Mouse (Mus musculus): ENCODE data around the gene Gss. TPM values are rescaled to one million over a fixed set of nuclear protein-coding genes. Genes with fewer than 3 reads are reported as not detected.
A peak's percentile ranks its signal among the peaks of the same experiment; 100 is the strongest.

The Gss gene
- polyA plus RNA-seq, 1 experiment from 2014 or later, result 21.4 TPM

- no peak overlapping the region for H3K27ac ChIP-seq (ENCODE audit: low read depth, low read length)
- no peaks in the 10 kb centered on the region for H3K9me3 ChIP-seq (replicated peaks; ENCODE audit: control insufficient read depth, low read length)
- peaks cover 27% of the 10 kb centered on the region for H3K4me1 ChIP-seq (ENCODE audit: control insufficient read depth, insufficient read depth, low read length)
- no peak overlapping the region for H3K4me2 ChIP-seq
- no peak overlapping the region for H3K9ac ChIP-seq (ENCODE audit: low read depth, low read length)
- no peak for ATAC-seq (replicated peaks; ENCODE audit: insufficient number of reproducible peaks, low FRiP score, low TSS enrichment)
- H3K27me3 ChIP-seq (ENCODE audit: control insufficient read depth, insufficient read depth, low read length), result peaks cover 51% of the 10 kb centered on the region
- peaks cover 37% of the 10 kb centered on the region for H3K36me3 ChIP-seq (ENCODE audit: control insufficient read depth, insufficient read depth, low read length)
- H3K4me3 ChIP-seq (ENCODE audit: low read depth, low read length), result no peak overlapping the region
- 67% methylated on average over 17 of the region's 19 CpGs for WGBS (ENCODE audit: insufficient replicate concordance)
Observed at GRCm38 (mm10) chr2:155633121-155633520, 40.5 kb upstream of the Gss start.

- 72% methylated on average over 30 of the region's 30 CpGs for WGBS (ENCODE audit: insufficient replicate concordance)
Observed at GRCm38 (mm10) chr2:155632138-155632936, 39.7 kb upstream of the Gss start.

GRCm38 (mm10) chr2:155630590-155631416 is 38.2 kb upstream of the Gss start:
- ATAC-seq (replicated peaks; ENCODE audit: insufficient number of reproducible peaks, low FRiP score, low TSS enrichment), result no peak
- Histone ChIP-seq H3K9ac (ENCODE audit: low read depth, low read length) (no peak overlapping the region), H3K36me3 (ENCODE audit: control insufficient read depth, insufficient read depth, low read length) (peaks cover 42% of the 10 kb centered on the region), H3K27me3 (ENCODE audit: control insufficient read depth, insufficient read depth, low read length) (peaks cover 66% of the 10 kb centered on the region), H3K9me3 (replicated peaks; ENCODE audit: control insufficient read depth, low read length) (no peaks in the 10 kb centered on the region), H3K4me2 (no peak overlapping the region; the same call in 1 of the 2 replicates), H3K27ac (ENCODE audit: low read depth, low read length) (no peak overlapping the region), H3K4me1 (ENCODE audit: control insufficient read depth, insufficient read depth, low read length) (peaks cover 27% of the 10 kb centered on the region), H3K4me3 (ENCODE audit: low read depth, low read length) (no peak overlapping the region)
- 20% methylated on average over 43 of the region's 43 CpGs for WGBS (ENCODE audit: insufficient replicate concordance)

More at GRCm38 (mm10) chr2:155632138-155632936, 39.7 kb upstream of the Gss start:
- H3K4me2 ChIP-seq, result no peak overlapping the region
- no peak overlapping the region for H3K9ac ChIP-seq (ENCODE audit: low read depth, low read length)
- H3K36me3 ChIP-seq (ENCODE audit: control insufficient read depth, insufficient read depth, low read length), result peaks cover 37% of the 10 kb centered on the region
- no peak for ATAC-seq (replicated peaks; ENCODE audit: insufficient number of reproducible peaks, low FRiP score, low TSS enrichment)
- H3K4me1 ChIP-seq (ENCODE audit: control insufficient read depth, insufficient read depth, low read length), result peaks cover 27% of the 10 kb centered on the region
- no peaks in the 10 kb centered on the region for H3K9me3 ChIP-seq (replicated peaks; ENCODE audit: control insufficient read depth, low read length)
- no peak overlapping the region for H3K4me3 ChIP-seq (ENCODE audit: low read depth, low read length)
- H3K27ac ChIP-seq (ENCODE audit: low read depth, low read length), result no peak overlapping the region
- H3K27me3 ChIP-seq (ENCODE audit: control insufficient read depth, insufficient read depth, low read length), result peaks cover 58% of the 10 kb centered on the region

- no peak overlapping the region for H3K4me3 ChIP-seq (ENCODE audit: low read depth, low read length)
- no peaks in the 10 kb centered on the region for H3K9me3 ChIP-seq (replicated peaks; ENCODE audit: control insufficient read depth, low read length)
- H3K9ac ChIP-seq (ENCODE audit: low read depth, low read length), result no peak overlapping the region
- peaks cover 27% of the 10 kb centered on the region for H3K4me1 ChIP-seq (ENCODE audit: control insufficient read depth, insufficient read depth, low read length)
- ATAC-seq (replicated peaks; ENCODE audit: insufficient number of reproducible peaks, low FRiP score, low TSS enrichment), result no peak
- peaks cover 40% of the 10 kb centered on the region for H3K36me3 ChIP-seq (ENCODE audit: control insufficient read depth, insufficient read depth, low read length)
- no peak overlapping the region for H3K27ac ChIP-seq (ENCODE audit: low read depth, low read length)
- 44% methylated on average over 20 of the region's 20 CpGs for WGBS (ENCODE audit: insufficient replicate concordance)
- H3K4me2 ChIP-seq, result no peak overlapping the region; the same call in 1 of the 2 replicates
- peaks cover 70% of the 10 kb centered on the region for H3K27me3 ChIP-seq (ENCODE audit: control insufficient read depth, insufficient read depth, low read length)
Observed at GRCm38 (mm10) chr2:155630153-155630552, 37.5 kb upstream of the Gss start.

- Histone ChIP-seq H3K27ac (ENCODE audit: low read depth, low read length) (no peak overlapping the region), H3K4me1 (ENCODE audit: control insufficient read depth, insufficient read depth, low read length) (peaks cover 27% of the 10 kb centered on the region), H3K9me3 (replicated peaks; ENCODE audit: control insufficient read depth, low read length) (no peaks in the 10 kb centered on the region), H3K36me3 (ENCODE audit: control insufficient read depth, insufficient read depth, low read length) (peaks cover 31% of the 10 kb centered on the region), H3K9ac (ENCODE audit: low read depth, low read length) (0 out of 2 replicates have a peak overlapping the region, but pooled peaks have one; percentile 1), H3K27me3 (ENCODE audit: control insufficient read depth, insufficient read depth, low read length) (peaks cover 68% of the 10 kb centered on the region), H3K4me3 (ENCODE audit: low read depth, low read length) (peak overlapping the region; percentile 15; the same call in 1 of the 2 replicates), H3K4me2 (peak overlapping the region; percentile 58)
- 10% methylated on average over 35 of the region's 35 CpGs for WGBS (ENCODE audit: insufficient replicate concordance)
- ATAC-seq (replicated peaks; ENCODE audit: insufficient number of reproducible peaks, low FRiP score, low TSS enrichment), result no peak; the same call in 1 of the 2 replicates
Observed at GRCm38 (mm10) chr2:155629231-155629661, 36.6 kb upstream of the Gss start.

- ATAC-seq (replicated peaks; ENCODE audit: insufficient number of reproducible peaks, low FRiP score, low TSS enrichment), result no peak
- H3K27ac ChIP-seq (ENCODE audit: low read depth, low read length), result no peak overlapping the region
- H3K4me2 ChIP-seq, result no peak overlapping the region
- no peak overlapping the region for H3K9ac ChIP-seq (ENCODE audit: low read depth, low read length)
- H3K27me3 ChIP-seq (ENCODE audit: control insufficient read depth, insufficient read depth, low read length), result peaks cover 68% of the 10 kb centered on the region
- peaks cover 25% of the 10 kb centered on the region for H3K36me3 ChIP-seq (ENCODE audit: control insufficient read depth, insufficient read depth, low read length)
- WGBS (ENCODE audit: insufficient replicate concordance), result 76% methylated on average over 13 of the region's 13 CpGs
- peaks cover 27% of the 10 kb centered on the region for H3K4me1 ChIP-seq (ENCODE audit: control insufficient read depth, insufficient read depth, low read length)
- no peak overlapping the region for H3K4me3 ChIP-seq (ENCODE audit: low read depth, low read length)
- no peaks in the 10 kb centered on the region for H3K9me3 ChIP-seq (replicated peaks; ENCODE audit: control insufficient read depth, low read length)
Observed at GRCm38 (mm10) chr2:155628519-155628918, 35.9 kb upstream of the Gss start.

- no peak for ATAC-seq (replicated peaks; ENCODE audit: insufficient number of reproducible peaks, low FRiP score, low TSS enrichment)
- peaks cover 25% of the 10 kb centered on the region for H3K36me3 ChIP-seq (ENCODE audit: control insufficient read depth, insufficient read depth, low read length)
Observed at GRCm38 (mm10) chr2:155628112-155628511, 35.5 kb upstream of the Gss start.

GRCm38 (mm10) chr2:155627030-155627738 is 34.6 kb upstream of the Gss start:
- peaks cover 24% of the 10 kb centered on the region for H3K4me1 ChIP-seq (ENCODE audit: control insufficient read depth, insufficient read depth, low read length)
- no peak for ATAC-seq (replicated peaks; ENCODE audit: insufficient number of reproducible peaks, low FRiP score, low TSS enrichment)
- H3K36me3 ChIP-seq (ENCODE audit: control insufficient read depth, insufficient read depth, low read length), result peaks cover 18% of the 10 kb centered on the region

More at GRCm38 (mm10) chr2:155628112-155628511, 35.5 kb upstream of the Gss start:
- H3K4me1 ChIP-seq (ENCODE audit: control insufficient read depth, insufficient read depth, low read length), result peaks cover 27% of the 10 kb centered on the region
- no peaks in the 10 kb centered on the region for H3K9me3 ChIP-seq (replicated peaks; ENCODE audit: control insufficient read depth, low read length)
- H3K4me3 ChIP-seq (ENCODE audit: low read depth, low read length), result no peak overlapping the region
- 75% methylated on average over 9 of the region's 9 CpGs for WGBS (ENCODE audit: insufficient replicate concordance)
- H3K9ac ChIP-seq (ENCODE audit: low read depth, low read length), result no peak overlapping the region
- H3K27ac ChIP-seq (ENCODE audit: low read depth, low read length), result no peak overlapping the region
- H3K4me2 ChIP-seq, result no peak overlapping the region
- H3K27me3 ChIP-seq (ENCODE audit: control insufficient read depth, insufficient read depth, low read length), result peaks cover 65% of the 10 kb centered on the region

More at GRCm38 (mm10) chr2:155627030-155627738, 34.6 kb upstream of the Gss start:
- Histone ChIP-seq H3K27me3 (ENCODE audit: control insufficient read depth, insufficient read depth, low read length) (peaks cover 56% of the 10 kb centered on the region), H3K4me2 (no peak overlapping the region), H3K9me3 (replicated peaks; ENCODE audit: control insufficient read depth, low read length) (no peaks in the 10 kb centered on the region), H3K27ac (ENCODE audit: low read depth, low read length) (no peak overlapping the region), H3K9ac (ENCODE audit: low read depth, low read length) (no peak overlapping the region), H3K4me3 (ENCODE audit: low read depth, low read length) (no peak overlapping the region)
- WGBS (ENCODE audit: insufficient replicate concordance), result 54% methylated on average over 21 of the region's 21 CpGs
